Mouse (Mus musculus) brown adipose tissue, adult 24 weeks (tissue): ENCODE results near the gene St8sia6. TPM values are rescaled to one million over a fixed set of nuclear protein-coding genes. Genes with fewer than 3 reads are reported as not detected.

Experiments used
- H3K27ac ChIP-seq: fragments of 200-500 bp; replicated peaks from 2 replicates; pipeline ENCODE4 v1.5.1; 2012; ENCODE audit warnings: low read depth, mild to moderate bottlenecking, low read length
- H3K4me1 ChIP-seq: fragments of 200-500 bp; 2 replicates; pipeline ENCODE4 v1.6.1; 2012; ENCODE audit warnings: low read length, mixed read lengths; ENCODE audit not compliant: control insufficient read depth, insufficient read depth, insufficient read length
- H3K4me3 ChIP-seq: fragments of 200-500 bp; 2 replicates; pipeline ENCODE4 v1.5.1; 2012; ENCODE audit warnings: low read depth, mild to moderate bottlenecking, low read length, moderate library complexity; ENCODE audit not compliant: insufficient read depth
- polyA plus RNA-seq: library from polyadenylated mRNA; stranded (reverse); fragments of >200 nt; gene quantifications from 2 replicates; pipeline ENCODE4 v1.2.4, GENCODE M21; 2012; ENCODE audit not compliant: missing spikeins, insufficient read depth, insufficient read length

The St8sia6 gene
- polyA plus RNA-seq, 1 experiment = 1.1 TPM

DNA sequence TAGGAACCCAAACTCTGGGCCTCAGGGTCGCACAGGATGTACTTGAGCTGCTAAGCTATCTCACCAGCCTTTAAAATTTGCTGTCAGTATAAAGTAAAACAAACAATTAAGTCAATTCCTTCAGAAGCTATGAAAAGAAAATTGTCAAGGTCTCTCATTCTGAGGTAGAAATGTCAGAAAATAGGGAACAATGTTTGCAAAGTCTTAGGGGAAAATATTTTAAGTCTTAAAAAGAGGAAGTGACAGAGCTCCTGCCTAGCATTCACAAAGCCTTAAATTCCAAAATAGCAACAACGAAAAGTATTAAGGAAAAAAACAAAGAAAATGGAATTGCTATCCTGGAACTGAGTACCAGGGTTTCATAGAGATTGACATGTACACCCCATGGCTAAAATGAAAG, 8.6 kb downstream of the St8sia6 start:
- Histone ChIP-seq H3K27ac (no peak overlapping the region), H3K4me1 (no peaks in the 10 kb centered on the region), H3K4me3 (no peak overlapping the region)

DNA sequence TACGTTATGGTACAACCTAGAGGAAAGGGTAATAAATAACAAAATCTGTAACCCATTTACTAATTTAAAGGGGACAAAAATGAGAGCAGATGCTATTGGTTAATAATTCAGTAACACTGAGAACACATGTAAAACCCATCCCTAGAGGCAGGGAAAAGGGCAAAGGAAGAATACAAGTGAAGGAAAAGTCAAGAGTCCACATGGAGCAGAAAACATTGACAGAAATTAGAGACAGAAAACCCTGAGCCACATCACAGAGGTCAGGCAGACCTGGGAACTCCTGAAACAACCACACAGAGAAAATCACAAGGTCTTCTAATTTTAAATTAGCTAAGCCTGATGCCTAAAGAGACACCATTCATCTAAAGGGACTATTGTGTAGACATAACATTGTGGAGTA, 9.4 kb downstream of the St8sia6 start:
- Histone ChIP-seq H3K4me1 (no peaks in the 10 kb centered on the region), H3K27ac (no peak overlapping the region), H3K4me3 (no peak overlapping the region)

DNA sequence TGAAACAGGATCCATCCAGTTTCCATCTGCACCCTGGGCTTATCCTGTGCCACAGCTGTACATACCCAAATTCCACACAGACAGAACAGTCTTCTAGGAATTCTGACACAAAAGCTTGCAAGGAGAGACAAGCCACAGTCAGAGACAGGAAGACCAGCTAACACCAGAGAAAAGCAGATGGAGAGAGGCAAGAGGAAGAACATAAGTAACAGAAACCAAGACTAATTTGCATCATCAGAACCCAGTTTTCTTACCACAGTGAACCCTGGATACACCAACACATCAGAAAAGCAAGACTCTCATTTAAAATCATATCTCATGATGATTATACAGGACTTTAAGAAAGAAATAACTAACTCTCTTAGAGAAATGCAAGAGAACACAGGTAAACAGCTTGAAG, 16.8 kb downstream of the St8sia6 start:
- Histone ChIP-seq H3K4me1 (no peaks in the 10 kb centered on the region), H3K4me3 (no peak overlapping the region), H3K27ac (no peak overlapping the region)

DNA sequence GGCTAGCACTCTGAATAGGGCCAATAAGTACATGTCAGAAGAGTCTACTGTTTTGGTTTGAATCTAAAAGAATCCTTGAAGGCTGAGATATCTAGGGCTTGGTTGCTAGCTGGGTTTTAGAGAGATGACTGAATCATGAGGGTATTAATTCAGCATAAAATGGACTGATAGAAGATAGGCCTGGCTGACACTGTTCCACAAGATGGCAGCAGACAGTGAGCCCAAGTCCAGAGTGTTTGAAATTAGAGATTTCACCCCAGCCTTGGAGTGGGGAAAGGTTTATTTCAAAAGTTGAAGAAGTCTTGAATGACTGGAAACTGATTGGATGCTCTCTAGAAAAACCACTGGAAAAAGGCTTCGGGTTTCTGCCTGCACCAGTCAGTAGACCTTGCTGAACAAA, 17.4 kb downstream of the St8sia6 start:
- H3K4me3 ChIP-seq = no peak overlapping the region

DNA sequence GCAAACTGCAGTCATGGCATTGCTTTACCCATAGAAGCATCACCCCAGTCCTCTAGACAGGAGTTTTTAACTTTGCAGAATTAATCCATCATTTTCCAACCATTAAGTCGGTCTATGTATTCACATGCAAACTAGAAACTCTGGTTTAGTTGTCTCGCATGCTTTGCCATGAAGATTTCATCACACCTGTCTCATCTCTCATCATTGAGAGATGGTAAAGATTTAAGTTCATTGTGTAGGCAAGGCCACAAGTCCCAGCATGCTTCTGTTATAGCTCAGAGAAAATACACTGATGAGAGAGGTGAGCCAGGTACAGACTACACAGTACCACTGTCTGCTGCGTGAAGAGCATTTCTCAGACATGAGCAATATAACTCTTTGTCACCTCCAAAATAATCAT, 18.8 kb downstream of the St8sia6 start:
- H3K27ac ChIP-seq = no peak overlapping the region
- no peaks in the 10 kb centered on the region for H3K4me1 ChIP-seq
- no peak overlapping the region for H3K4me3 ChIP-seq

More for the DNA sequence above, 17.4 kb downstream of the St8sia6 start:
- Histone ChIP-seq H3K4me1 (no peaks in the 10 kb centered on the region), H3K27ac (no peak overlapping the region)

DNA sequence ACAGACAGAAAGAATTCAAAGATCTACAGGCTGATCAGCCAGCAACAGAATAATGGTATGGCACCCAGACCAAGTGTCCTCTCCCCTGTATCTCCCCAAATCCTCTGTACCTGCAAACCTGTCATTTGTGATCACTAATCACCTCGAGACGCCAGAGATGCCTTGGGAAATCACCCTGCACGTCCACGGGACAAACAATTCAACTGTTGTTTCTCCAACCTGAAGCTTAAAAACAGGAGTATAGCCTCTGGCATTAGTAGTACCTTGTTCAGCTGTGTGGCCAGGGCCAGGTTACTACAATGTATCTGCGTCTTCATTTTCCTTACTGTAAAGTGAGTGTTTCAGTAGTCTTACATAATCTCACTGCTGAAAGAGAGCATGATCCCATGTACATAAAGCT, 25.3 kb downstream of the St8sia6 start:
- H3K27ac ChIP-seq = no peak overlapping the region; the same call in 1 of the 2 replicates
- peaks cover 6% of the 10 kb centered on the region; the same call in 1 of the 2 replicates for H3K4me1 ChIP-seq
- no peak overlapping the region for H3K4me3 ChIP-seq

DNA sequence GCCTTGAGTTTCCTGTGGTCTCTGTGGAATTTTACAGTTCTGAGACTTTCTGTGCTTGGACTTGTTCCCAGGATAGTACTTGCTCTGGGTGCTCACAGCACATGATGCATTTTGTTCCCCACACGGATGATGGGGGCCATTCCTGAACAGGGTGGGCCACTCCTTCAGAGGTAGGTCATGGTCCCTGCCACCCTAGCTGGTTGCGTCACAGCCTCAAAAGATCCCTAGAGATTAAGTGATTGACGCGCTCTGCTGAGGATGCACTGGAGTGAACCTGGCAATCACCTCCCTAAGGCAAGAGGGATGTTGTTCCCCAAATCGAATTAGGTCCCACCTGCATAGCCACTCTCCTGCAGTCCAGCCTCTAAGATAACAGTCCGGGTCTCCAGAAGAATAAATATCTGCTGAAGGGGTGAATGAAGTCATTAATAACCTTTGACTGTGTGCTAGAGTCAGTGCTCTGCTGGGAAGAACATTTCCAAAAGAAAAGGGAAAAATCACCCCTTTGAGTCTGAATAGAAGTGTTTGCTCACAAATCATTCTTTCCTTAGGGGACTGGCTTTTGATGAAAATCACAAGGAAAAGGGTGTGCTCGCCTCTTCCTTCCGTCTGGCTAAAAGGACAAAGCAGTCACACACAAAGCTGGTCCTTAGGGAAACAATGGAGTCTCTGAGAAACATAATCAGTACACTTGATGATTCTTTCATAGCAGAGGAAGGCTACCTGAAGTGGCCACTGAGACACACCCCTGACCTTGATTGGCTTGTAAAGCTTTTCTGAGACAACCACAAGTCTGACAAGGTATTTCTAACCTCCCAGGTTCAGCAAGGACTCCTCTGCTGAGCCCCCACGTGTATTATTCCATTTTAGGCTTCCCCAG, 26.1 kb downstream of the St8sia6 start:
- Histone ChIP-seq H3K27ac (peak overlapping the region; percentile 6), H3K4me3 (no peak overlapping the region), H3K4me1 (peaks cover 6% of the 10 kb centered on the region; the same call in 1 of the 2 replicates)

DNA sequence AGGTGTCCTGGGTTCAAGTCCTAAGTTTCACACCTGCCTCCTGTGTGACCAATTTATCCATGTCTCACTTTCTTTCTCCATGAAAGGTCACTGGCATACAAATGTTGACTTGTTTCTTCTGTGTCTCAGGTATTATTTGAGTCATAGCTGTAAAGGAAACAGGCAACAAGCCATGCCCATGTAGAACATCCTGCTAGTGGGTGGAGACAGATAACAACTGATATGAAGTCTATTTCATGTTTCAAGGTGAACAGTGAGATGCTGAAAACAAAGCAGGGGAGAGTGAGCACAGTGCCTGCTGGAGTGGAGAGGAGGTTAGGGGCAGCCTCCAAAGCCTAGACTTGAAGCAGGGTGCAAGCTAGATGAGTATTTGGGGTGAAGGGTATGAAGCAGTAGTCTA, 33.5 kb downstream of the St8sia6 start:
- H3K27ac ChIP-seq = no peak overlapping the region
- H3K4me3 ChIP-seq = no peak overlapping the region
- H3K4me1 ChIP-seq = peaks cover 1% of the 10 kb centered on the region; the same call in 1 of the 2 replicates

DNA sequence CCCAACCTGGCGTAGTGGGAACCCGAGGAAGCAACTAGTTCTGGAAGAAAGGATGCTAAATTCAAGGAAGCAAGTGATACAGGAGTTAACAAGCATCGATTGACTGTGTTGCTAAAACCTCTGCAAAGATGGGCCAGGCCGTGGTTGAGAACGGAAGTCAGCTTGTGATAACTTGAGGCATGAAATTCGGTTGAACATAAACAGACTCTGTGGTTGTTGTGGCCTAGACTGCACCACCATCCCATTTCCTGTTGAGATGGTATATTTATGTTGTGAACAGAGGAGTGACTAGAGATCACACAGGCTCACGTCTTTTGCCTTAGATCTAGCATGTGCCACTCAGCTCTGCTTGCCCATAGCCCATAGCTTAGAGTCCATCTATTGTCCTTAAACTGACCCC, 36.5 kb downstream of the St8sia6 start:
- Histone ChIP-seq H3K27ac (no peak overlapping the region), H3K4me1 (no peaks in the 10 kb centered on the region; the same call in 1 of the 2 replicates), H3K4me3 (no peak overlapping the region)

DNA sequence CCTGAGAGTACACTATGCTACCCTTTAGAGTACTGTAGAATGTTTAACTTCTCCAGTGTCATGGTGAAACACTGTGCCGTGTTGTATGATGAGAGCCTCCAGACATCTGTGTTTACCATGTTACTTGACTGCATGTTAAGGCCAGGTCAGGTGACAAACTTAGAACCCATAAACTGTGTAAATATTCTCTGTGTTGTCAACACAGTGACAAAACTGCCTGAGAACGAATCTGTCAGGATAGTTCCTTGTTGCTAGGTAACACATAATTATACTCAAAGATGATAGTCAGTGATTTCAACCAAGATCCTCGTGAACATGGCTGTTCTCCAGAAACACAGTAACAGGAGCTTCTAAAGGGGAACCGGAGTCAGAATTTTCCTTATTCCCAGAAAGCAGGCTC, 38.1 kb downstream of the St8sia6 start:
- no peak overlapping the region for H3K27ac ChIP-seq
- no peak overlapping the region for H3K4me3 ChIP-seq
- H3K4me1 ChIP-seq = no peaks in the 10 kb centered on the region; the same call in 1 of the 2 replicates

DNA sequence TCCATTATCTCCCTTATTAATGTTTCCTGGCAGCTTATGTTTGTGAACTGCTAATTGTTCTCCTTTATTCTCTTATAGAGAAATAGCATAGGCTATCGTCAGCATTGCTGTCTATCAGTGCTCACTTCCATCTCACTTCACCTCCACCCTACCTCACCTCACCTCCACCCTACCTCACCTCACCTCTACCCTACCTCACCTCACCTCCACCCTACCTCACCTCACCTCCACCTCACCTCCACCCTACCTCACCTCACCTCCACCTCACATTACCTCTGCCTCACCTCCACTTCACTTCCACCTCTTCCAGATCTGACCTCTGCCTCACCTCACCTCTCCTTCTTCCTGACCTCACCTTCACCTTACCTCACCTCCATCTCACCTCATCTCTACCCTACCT, 42.2 kb downstream of the St8sia6 start:
- no peaks in the 10 kb centered on the region; the same call in 1 of the 2 replicates for H3K4me1 ChIP-seq
- no peak overlapping the region for H3K4me3 ChIP-seq
- no peak overlapping the region for H3K27ac ChIP-seq

DNA sequence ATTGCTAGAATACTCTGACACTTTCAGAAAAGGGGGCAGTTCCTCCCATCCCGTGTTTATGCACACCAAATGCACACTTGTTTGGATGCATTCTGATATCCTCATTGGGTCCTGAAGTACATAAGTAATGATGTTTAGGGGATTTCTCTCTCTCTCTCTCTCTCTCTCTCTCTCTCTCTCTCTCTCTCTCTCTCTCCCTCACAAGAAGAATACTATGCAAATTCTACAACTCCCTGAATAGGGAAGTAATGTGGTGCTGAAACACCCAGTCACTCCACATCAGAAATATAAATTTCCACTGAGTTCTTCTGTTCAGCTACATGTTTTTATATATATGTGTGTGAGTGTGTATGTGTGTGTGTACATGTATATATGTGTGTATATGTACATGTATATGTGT, 43.1 kb downstream of the St8sia6 start:
- Histone ChIP-seq H3K27ac (peak overlapping the region; percentile 59), H3K4me1 (no peaks in the 10 kb centered on the region; the same call in 1 of the 2 replicates), H3K4me3 (no peak overlapping the region)

DNA sequence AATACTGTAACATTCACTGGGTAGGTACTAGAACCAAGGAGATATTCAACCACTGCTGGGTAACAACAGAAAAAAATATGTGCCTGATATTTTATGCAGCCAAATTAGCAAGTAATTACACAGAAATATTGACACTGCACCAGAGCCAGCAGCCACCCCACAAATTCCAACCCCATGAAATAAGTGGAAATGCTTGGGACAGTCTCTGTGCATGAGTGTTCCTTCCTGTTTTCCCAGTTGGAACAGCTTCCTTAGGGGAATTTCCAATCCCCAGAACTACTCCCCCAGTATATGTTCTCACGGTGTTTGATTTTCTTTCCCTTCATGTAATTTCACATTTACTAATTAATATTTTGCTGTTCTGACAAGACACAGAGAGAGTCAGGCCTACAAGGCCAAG, 43.8 kb downstream of the St8sia6 start:
- no peak overlapping the region for H3K4me3 ChIP-seq
- H3K27ac ChIP-seq = peak overlapping the region; percentile 59
- no peaks in the 10 kb centered on the region; the same call in 1 of the 2 replicates for H3K4me1 ChIP-seq

DNA sequence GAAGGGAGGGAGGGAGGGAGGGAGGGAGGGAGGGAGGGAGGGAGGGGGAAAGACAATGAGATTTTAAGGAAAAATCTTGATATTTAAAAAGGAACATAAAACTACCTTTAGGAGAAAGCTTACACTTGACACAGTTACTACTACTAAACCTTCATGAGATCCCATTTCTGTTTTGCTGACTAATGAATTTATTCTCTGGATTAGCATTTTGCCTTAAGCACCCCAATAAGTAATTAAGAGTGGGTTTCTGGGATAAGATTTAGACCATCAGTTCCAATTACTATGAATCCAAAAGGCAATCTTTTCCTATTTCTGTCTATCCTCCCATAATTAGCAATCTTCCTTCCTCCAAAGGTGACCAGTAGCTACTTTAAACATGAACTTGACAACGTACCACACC, 44.7 kb downstream of the St8sia6 start:
- Histone ChIP-seq H3K27ac (no peak overlapping the region), H3K4me1 (no peaks in the 10 kb centered on the region; the same call in 1 of the 2 replicates), H3K4me3 (no peak overlapping the region)

DNA sequence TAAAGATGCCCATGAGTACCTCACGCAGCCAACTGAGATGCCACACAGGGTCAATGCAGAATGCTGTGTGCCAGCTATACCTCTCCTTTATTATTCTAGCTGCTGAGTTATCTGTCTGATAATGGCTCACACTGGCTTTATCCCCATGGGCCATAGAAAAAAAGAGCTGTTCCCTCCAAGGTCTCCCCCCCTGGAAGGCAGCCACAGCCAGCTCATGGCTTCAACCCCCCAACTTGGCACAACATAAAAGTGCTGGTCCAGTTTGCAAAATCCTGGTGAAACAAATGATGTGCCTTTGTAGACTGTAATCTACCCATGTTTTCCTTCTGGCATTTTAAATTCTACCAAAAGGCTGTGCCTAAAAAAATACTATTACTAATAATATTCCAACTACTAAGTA, 46.3 kb downstream of the St8sia6 start:
- Histone ChIP-seq H3K4me1 (no peaks in the 10 kb centered on the region), H3K4me3 (no peak overlapping the region), H3K27ac (no peak overlapping the region)

DNA sequence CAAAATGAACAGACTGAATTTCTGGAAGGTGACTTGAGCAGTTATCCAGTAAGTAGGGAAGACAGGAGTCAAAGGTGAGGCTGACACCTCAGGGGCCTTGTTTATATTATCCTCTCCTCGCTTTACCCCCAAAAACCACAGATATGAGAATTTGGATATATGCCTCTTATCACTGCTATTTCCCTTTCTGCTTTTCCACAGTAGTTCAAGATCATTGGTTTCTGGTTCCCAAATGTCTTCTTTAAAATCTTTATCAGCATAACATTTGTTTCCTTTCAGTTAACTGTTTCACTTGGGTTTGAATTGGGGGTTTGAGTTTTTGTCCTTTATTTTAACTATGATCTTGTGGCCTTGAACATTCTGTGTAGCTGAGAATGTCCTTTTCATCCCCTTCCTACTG, 47.8 kb downstream of the St8sia6 start:
- Histone ChIP-seq H3K4me3 (no peak overlapping the region), H3K27ac (no peak overlapping the region), H3K4me1 (no peaks in the 10 kb centered on the region)
